Mouse (Mus musculus) neural tube, embryonic 13.5 days (tissue): ENCODE measurements around the gene Fcamr. TPM values are rescaled to one million over a fixed set of nuclear protein-coding genes. Genes with fewer than 3 reads are reported as not detected.

Experiments used
- ATAC-seq: fragments of 200-750 bp; cut with Nextera tagmentation; 2 replicates; pipeline ENCODE4 v1.8.0; 2017; ENCODE audit warnings: low read depth, mild to moderate bottlenecking, moderate TSS enrichment, moderate library complexity
- H3K27ac ChIP-seq: fragments of 300-500 bp; sonication (generic); replicated peaks from 2 replicates; pipeline ENCODE4 v1.5.1; 2015; ENCODE audit warnings: moderate library complexity, mild to moderate bottlenecking, inconsistent platforms
- H3K27me3 ChIP-seq: fragments of 300-500 bp; sonication (generic); 2 replicates; pipeline ENCODE4 v1.6.1; 2015; ENCODE audit warnings: mild to moderate bottlenecking, inconsistent platforms
- H3K36me3 ChIP-seq: fragments of 300-500 bp; sonication (generic); 2 replicates; pipeline ENCODE4 v1.6.1; 2015; ENCODE audit warnings: mild to moderate bottlenecking, inconsistent platforms
- H3K4me1 ChIP-seq: fragments of 300-500 bp; sonication (generic); replicated peaks from 2 replicates; pipeline ENCODE4 v1.6.1; 2015; ENCODE audit warnings: inconsistent platforms
- H3K4me2 ChIP-seq: fragments of 300-500 bp; sonication (generic); 2 replicates; pipeline ENCODE4 v1.6.1; 2015; ENCODE audit warnings: inconsistent platforms, mild to moderate bottlenecking, moderate library complexity
- H3K4me3 ChIP-seq: fragments of 300-500 bp; sonication (generic); 2 replicates; pipeline ENCODE4 v1.5.1; 2015; ENCODE audit warnings: mild to moderate bottlenecking, inconsistent platforms
- H3K9ac ChIP-seq: fragments of 300-500 bp; sonication (generic); 2 replicates; pipeline ENCODE4 v1.6.1; 2015; ENCODE audit warnings: moderate library complexity, mild to moderate bottlenecking, inconsistent platforms
- H3K9me3 ChIP-seq: fragments of 300-500 bp; sonication (generic); 2 replicates; pipeline ENCODE4 v1.6.1; 2016; ENCODE audit warnings: inconsistent platforms
- WGBS: fragments of 180-500 bp; shearing (Covaris S2); methylation state at CpG from one replicate; pipeline ENCODE4 v1.1.7; 2015; 5-methylcytosine and 5-hydroxymethylcytosine counted together
- polyA plus RNA-seq: library from polyadenylated mRNA; unstranded; fragments of >200 nt; fragmentation: Nextera tagmentation; extraction: Ambion mirVana; gene quantifications from 2 replicates; pipeline ENCODE4 v1.2.1, GENCODE M21; 2015

Gene Fcamr
- polyA plus RNA-seq, 1 experiment from 2014 or later: not detected

DNA sequence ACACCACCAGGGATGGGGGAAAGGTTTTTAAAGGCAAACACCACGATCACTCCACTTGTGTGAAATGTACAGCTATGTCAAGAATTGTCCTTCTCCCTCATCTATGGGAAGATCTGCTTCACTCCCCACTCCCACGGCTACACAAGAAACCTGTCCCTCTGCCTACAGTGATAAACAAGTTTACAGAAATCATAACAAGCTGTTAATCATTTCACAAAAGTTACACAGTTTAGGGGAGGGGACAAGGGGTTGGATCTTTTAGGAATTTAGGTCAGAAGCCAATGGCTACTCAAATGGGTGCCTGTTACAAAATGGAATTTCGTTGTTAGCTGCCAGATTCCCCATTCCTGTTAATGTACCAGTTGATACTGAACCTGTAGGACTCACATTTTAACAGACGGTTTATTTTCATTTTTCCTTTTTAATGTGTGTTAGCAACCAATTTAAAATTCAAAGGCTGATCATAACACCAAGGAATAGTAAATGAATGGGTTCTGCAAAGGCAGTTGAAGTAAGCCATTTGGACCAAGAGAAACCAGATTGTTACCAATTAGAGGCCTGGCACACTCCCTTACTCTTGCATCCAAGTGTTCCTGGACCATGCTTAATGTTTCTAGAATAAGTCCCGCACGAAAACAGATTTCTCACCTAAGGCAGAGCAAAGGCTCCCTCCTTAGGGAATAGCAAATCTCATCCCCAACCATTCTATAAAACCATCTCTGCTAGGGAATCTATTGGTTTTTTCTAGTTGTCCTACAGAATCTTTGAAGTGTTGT, 34.6 kb downstream of the Fcamr start:
- 89% methylated on average over 6 of the region's 6 CpGs for WGBS
- no peak for ATAC-seq
- no peaks in the 10 kb centered on the region for H3K4me1 ChIP-seq

DNA sequence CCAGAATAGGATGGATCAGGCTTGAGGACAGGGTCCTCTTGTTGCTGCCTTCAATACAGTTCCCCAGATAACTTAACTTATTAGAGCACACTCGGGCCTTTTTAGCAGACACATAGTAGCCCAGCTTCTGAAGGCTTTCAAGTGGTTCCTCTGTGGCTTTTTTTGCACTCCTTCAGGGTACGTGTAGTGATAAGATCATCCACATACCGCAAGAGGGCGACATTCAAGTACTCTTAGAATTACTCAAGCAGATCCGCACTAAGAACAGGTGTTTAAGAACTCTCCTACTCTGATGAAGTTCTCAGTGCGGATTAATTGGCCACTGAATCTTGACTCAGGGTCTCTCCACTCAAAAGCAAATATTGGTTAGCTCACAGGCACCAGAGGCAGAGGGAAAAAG, 37.6 kb downstream of the Fcamr start:
- no peak overlapping the region for H3K9ac ChIP-seq
- H3K4me3 ChIP-seq: no peak overlapping the region
- no peak overlapping the region for H3K27ac ChIP-seq
- WGBS: 60% methylated on average over 6 of the region's 6 CpGs
- no peaks in the 10 kb centered on the region for H3K36me3 ChIP-seq
- no peaks in the 10 kb centered on the region for H3K27me3 ChIP-seq
- no peak for ATAC-seq
- no peak overlapping the region for H3K4me2 ChIP-seq
- no peaks in the 10 kb centered on the region for H3K4me1 ChIP-seq
- H3K9me3 ChIP-seq: no peaks in the 10 kb centered on the region

More for the DNA sequence above, 34.6 kb downstream of the Fcamr start:
- Histone ChIP-seq H3K4me3 (no peak overlapping the region), H3K27ac (no peak overlapping the region), H3K36me3 (no peaks in the 10 kb centered on the region), H3K4me2 (no peak overlapping the region), H3K9ac (no peak overlapping the region), H3K27me3 (no peaks in the 10 kb centered on the region), H3K9me3 (no peaks in the 10 kb centered on the region)

- no peaks in the 10 kb centered on the region for H3K4me1 ChIP-seq
- no peak for ATAC-seq
- H3K9me3 ChIP-seq: no peaks in the 10 kb centered on the region
- H3K4me2 ChIP-seq: no peak overlapping the region
- H3K4me3 ChIP-seq: no peak overlapping the region
- H3K36me3 ChIP-seq: no peaks in the 10 kb centered on the region
- 69% methylated on average over 8 of the region's 8 CpGs for WGBS
- no peak overlapping the region for H3K9ac ChIP-seq
- H3K27me3 ChIP-seq: no peaks in the 10 kb centered on the region
- H3K27ac ChIP-seq: no peak overlapping the region
Measured at GRCm38 (mm10) chr1:130840599-130841379, 40.1 kb downstream of the Fcamr start.

DNA sequence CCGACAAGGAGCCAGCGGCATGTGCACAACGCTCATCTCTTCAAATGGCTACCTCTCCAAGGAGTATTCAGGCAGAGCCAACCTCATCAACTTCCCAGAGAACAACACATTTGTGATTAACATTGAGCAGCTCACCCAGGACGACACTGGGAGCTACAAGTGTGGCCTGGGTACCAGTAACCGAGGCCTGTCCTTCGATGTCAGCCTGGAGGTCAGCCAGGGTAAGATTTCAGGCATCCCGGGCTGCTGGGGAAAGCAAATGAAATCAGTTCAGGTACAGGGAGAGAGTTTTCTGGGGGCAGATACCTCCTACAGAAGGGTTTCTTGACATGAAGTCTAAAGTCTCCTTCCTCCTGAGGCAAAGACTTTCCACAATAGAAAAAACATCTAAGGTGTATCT, 40.9 kb downstream of the Fcamr start:
- ATAC-seq: no peak
- Histone ChIP-seq H3K4me3 (no peak overlapping the region), H3K27ac (no peak overlapping the region), H3K27me3 (no peaks in the 10 kb centered on the region), H3K4me1 (no peaks in the 10 kb centered on the region), H3K9me3 (no peaks in the 10 kb centered on the region), H3K36me3 (no peaks in the 10 kb centered on the region), H3K4me2 (no peak overlapping the region), H3K9ac (no peak overlapping the region)
- 89% methylated on average over 7 of the region's 7 CpGs for WGBS

DNA sequence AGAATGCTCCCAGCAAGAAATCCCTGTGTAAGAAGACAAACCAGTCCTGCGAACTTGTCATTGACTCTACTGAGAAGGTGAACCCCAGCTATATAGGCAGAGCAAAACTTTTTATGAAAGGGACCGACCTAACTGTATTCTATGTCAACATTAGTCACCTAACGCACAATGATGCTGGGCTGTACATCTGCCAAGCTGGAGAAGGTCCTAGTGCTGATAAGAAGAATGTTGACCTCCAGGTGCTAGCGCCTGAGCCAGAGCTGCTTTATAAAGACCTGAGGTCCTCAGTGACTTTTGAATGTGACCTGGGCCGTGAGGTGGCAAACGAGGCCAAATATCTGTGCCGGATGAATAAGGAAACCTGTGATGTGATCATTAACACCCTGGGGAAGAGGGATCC, 43.8 kb downstream of the Fcamr start:
- H3K4me1 ChIP-seq: no peaks in the 10 kb centered on the region
- no peak overlapping the region for H3K4me3 ChIP-seq
- ATAC-seq: no peak
- 94% methylated on average over 7 of the region's 7 CpGs for WGBS
- H3K9ac ChIP-seq: no peak overlapping the region
- no peak overlapping the region for H3K27ac ChIP-seq
- no peak overlapping the region for H3K4me2 ChIP-seq
- no peaks in the 10 kb centered on the region for H3K9me3 ChIP-seq
- no peaks in the 10 kb centered on the region for H3K27me3 ChIP-seq
- H3K36me3 ChIP-seq: no peaks in the 10 kb centered on the region

DNA sequence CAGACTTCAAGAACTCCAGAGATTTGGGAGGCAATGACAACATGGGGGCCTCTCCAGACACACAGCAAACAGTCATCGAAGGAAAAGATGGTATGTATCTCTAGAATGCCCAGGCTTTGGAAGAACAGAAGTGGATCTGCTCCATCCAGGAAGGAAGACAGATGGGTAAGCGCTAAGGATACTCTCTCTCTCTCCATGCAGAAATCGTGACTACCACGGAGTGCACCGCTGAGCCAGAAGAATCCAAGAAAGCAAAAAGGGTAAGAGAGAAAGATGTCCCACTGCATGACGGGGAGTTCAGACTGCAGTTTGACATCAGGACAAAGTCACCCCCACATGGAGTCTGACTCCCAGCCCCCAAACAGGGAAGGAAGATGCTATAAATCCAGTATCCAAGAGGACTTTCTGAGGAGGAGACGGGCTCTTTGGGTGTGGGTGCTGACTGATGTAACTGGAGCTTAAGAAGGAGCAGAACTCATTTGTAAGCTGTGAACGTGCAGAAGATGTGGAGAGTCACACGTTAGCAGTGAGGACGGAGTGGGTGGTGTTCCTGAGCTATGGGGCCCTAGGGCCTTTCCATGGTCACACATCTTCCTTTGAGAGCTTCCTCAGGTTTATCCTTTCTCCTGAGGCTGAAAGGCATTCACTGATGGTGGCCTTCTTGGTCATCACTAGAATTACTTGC, 49.0 kb downstream of the Fcamr start:
- Histone ChIP-seq H3K4me1 (no peaks in the 10 kb centered on the region), H3K9me3 (no peaks in the 10 kb centered on the region), H3K27me3 (no peaks in the 10 kb centered on the region), H3K4me2 (no peak overlapping the region), H3K36me3 (no peaks in the 10 kb centered on the region), H3K9ac (no peak overlapping the region), H3K4me3 (no peak overlapping the region), H3K27ac (no peak overlapping the region)
- no peak for ATAC-seq
- whole genome bisulfite sequencing: 92% methylated on average over 10 of the region's 10 CpGs

GRCm38 (mm10) chr1:130850405-130850804, 49.7 kb downstream of the Fcamr start:
- H3K4me3 ChIP-seq: no peak overlapping the region
- H3K27me3 ChIP-seq: no peaks in the 10 kb centered on the region
- H3K36me3 ChIP-seq: no peaks in the 10 kb centered on the region
- no peak overlapping the region for H3K9ac ChIP-seq
- 89% methylated on average over 5 of the region's 5 CpGs for WGBS
- no peak overlapping the region for H3K27ac ChIP-seq
- no peak overlapping the region for H3K4me2 ChIP-seq
- no peaks in the 10 kb centered on the region for H3K9me3 ChIP-seq
- H3K4me1 ChIP-seq: no peaks in the 10 kb centered on the region
- ATAC-seq: no peak

DNA sequence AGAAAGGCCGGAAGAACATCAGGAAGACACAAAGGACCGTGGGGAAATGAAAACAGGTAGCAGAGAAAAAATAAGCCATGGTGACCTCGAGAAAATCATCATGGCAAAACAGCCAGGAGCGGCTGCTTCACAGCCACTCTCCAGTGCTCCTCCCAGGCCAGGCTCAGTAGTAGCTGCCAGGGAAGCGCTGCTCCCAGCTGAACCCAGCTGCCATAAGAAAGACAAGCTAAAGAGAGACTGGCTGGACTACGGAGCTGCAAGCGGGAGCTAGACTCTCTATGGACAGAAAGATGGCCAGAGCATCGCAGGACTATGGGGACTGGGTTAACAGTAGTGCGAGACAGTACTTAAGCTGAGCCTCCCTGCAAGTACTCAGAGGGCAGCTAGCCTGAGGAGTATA, 54.1 kb downstream of the Fcamr start:
- Histone ChIP-seq H3K4me1 (no peaks in the 10 kb centered on the region), H3K27ac (no peak overlapping the region), H3K4me3 (no peak overlapping the region), H3K27me3 (no peaks in the 10 kb centered on the region), H3K9me3 (no peaks in the 10 kb centered on the region), H3K4me2 (no peak overlapping the region), H3K36me3 (no peaks in the 10 kb centered on the region), H3K9ac (no peak overlapping the region)
- 87% methylated on average over 9 of the region's 9 CpGs for WGBS
- ATAC-seq: no peak

DNA sequence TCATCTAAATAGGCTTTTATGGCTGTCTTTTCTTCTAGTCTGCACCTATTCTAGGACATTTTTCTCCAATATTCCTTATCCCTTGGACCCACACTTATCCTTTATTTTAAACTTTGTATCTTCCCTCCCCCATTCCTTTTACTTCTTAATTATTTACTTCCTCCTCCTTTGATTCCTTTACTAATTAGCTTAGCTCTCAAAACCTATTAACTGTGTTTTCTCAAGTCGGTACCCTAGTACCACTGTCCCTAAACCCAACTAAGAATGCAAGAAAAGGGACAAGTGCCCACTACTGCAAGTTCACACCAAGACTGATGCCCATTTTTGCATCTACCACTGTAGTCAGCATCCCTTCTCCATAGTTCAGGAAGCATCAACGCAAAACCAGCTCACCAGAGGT, 55.0 kb downstream of the Fcamr start:
- H3K4me3 ChIP-seq: no peak overlapping the region
- H3K9me3 ChIP-seq: no peaks in the 10 kb centered on the region
- H3K36me3 ChIP-seq: no peaks in the 10 kb centered on the region
- H3K27me3 ChIP-seq: no peaks in the 10 kb centered on the region
- no peaks in the 10 kb centered on the region for H3K4me1 ChIP-seq
- H3K27ac ChIP-seq: no peak overlapping the region
- 87% methylated on average over 2 of the region's 2 CpGs for WGBS
- no peak for ATAC-seq
- H3K4me2 ChIP-seq: no peak overlapping the region
- no peak overlapping the region for H3K9ac ChIP-seq

DNA sequence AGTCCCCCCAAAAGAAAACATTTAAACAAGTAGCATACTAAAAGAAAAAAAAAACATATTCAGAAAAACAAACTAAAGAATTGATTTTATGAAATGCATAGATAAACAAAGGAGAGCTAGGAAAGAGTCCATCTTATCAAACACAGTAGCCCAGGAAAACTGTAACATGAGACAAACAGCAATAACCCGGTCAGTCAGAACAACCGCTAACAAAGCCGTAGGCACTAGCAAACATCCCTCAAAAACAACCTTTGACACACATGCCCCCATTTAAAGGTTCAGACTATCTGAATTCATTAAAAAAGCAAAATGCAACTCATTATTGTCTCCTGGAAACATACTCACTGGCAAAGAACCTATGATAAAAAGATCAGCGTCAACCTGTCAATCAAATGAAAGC, 56.8 kb downstream of the Fcamr start:
- Histone ChIP-seq H3K9ac (no peak overlapping the region), H3K9me3 (no peaks in the 10 kb centered on the region), H3K4me3 (no peak overlapping the region), H3K36me3 (no peaks in the 10 kb centered on the region), H3K27ac (no peak overlapping the region), H3K4me2 (no peak overlapping the region), H3K27me3 (no peaks in the 10 kb centered on the region), H3K4me1 (no peaks in the 10 kb centered on the region)
- ATAC-seq: no peak
- WGBS: 94% methylated on average over 4 of the region's 4 CpGs

- H3K9ac ChIP-seq: no peak overlapping the region
- no peaks in the 10 kb centered on the region for H3K4me1 ChIP-seq
- no peak overlapping the region for H3K4me2 ChIP-seq
- no peaks in the 10 kb centered on the region for H3K36me3 ChIP-seq
- H3K9me3 ChIP-seq: no peaks in the 10 kb centered on the region
- no peak for ATAC-seq
- no peak overlapping the region for H3K4me3 ChIP-seq
- H3K27ac ChIP-seq: no peak overlapping the region
- H3K27me3 ChIP-seq: no peaks in the 10 kb centered on the region
- WGBS: 89% methylated on average over 4 of the region's 4 CpGs
Measured at GRCm38 (mm10) chr1:130864238-130864637, 63.5 kb downstream of the Fcamr start.
